Mouse (Mus musculus) 416B (cell line): ENCODE results near the gene Rbms1.

Experiments
- DNase-seq: peaks from one replicate; pipeline ENCODE4 v3.0.0; 2011; ENCODE audit warnings: low read depth

Gene Rbms1

GRCm38 (mm10) chr2:60879141-60879818 lies 83.7 kb downstream of the Rbms1 start:
- no peak for DNase-seq

GRCm38 (mm10) chr2:60877543-60878386 lies 85.2 kb downstream of the Rbms1 start:
- DNase-seq = peak; percentile 81

GRCm38 (mm10) chr2:60876891-60877290 lies 86.1 kb downstream of the Rbms1 start:
- no peak for DNase-seq

GRCm38 (mm10) chr2:60872095-60872811 lies 90.7 kb downstream of the Rbms1 start:
- DNase-seq = no peak

- no peak for DNase-seq
Measured at GRCm38 (mm10) chr2:60871001-60871400, 92.0 kb downstream of the Rbms1 start.

GRCm38 (mm10) chr2:60870450-60870849 lies 92.5 kb downstream of the Rbms1 start:
- DNase-seq = no peak

GRCm38 (mm10) chr2:60869001-60869743 lies 93.8 kb downstream of the Rbms1 start:
- DNase-seq = no peak

- peak; percentile 54 for DNase-seq
Measured at GRCm38 (mm10) chr2:60868060-60868662, 94.8 kb downstream of the Rbms1 start.

GRCm38 (mm10) chr2:60867304-60867703 lies 95.7 kb downstream of the Rbms1 start:
- DNase-seq = no peak

GRCm38 (mm10) chr2:60865869-60866268 lies 97.1 kb downstream of the Rbms1 start:
- DNase-seq = no peak

GRCm38 (mm10) chr2:60864977-60865376 lies 98.0 kb downstream of the Rbms1 start:
- DNase-seq = no peak

GRCm38 (mm10) chr2:60864256-60864795 lies 98.7 kb downstream of the Rbms1 start:
- peak; percentile 84 for DNase-seq

- DNase-seq = no peak
Measured at GRCm38 (mm10) chr2:60863827-60864226, 99.2 kb downstream of the Rbms1 start.

- no peak for DNase-seq
Measured at GRCm38 (mm10) chr2:60862913-60863711, 99.9 kb downstream of the Rbms1 start.

GRCm38 (mm10) chr2:60858116-60858515 lies 104.9 kb downstream of the Rbms1 start:
- peak; percentile 40 for DNase-seq

GRCm38 (mm10) chr2:60856097-60856496 lies 106.9 kb downstream of the Rbms1 start:
- no peak for DNase-seq

- peak; percentile 89 for DNase-seq
Measured at GRCm38 (mm10) chr2:60855006-60855405, 108.0 kb downstream of the Rbms1 start.

- DNase-seq = no peak
Measured at GRCm38 (mm10) chr2:60851898-60852297, 111.1 kb downstream of the Rbms1 start.

GRCm38 (mm10) chr2:60851057-60851718 lies 111.8 kb downstream of the Rbms1 start:
- DNase-seq = no peak

- DNase-seq = peak; percentile 53
Measured at GRCm38 (mm10) chr2:60848478-60848877, 114.5 kb downstream of the Rbms1 start.
